Mouse (Mus musculus) pancreas, adult 10 weeks (tissue): ENCODE data around the gene Hamp2. TPM values are rescaled to one million over a fixed set of nuclear protein-coding genes. Genes with fewer than 3 reads are reported as not detected.

Experiments
- polyA plus RNA-seq: library from polyadenylated mRNA; stranded (reverse); fragments of 350-450 nt; fragmentation: Illumina TruSeq; extraction: RNeasy Lipid Tissue Mini Kit (QIAGEN cat#74804); gene quantifications from one replicate; pipeline ENCODE4 v1.2.3, GENCODE M21; 2015; ENCODE audit warnings: low read depth, low replicate concordance; ENCODE audit not compliant: insufficient read depth

Gene Hamp2
- 330 TPM for polyA plus RNA-seq

GRCm38 (mm10) chr7:30924581-30924980 lies at the start of gene Hamp2:
Gene Hamp2 (minus strand): TSS chr7:30924681.

GRCm38 (mm10) chr7:30973501-30974289 lies 49.2 kb upstream of the Hamp2 start, which contains the start of gene Fam187b:
Gene Fam187b (plus strand): TSS chr7:30973790.

GRCm38 (mm10) chr7:30973251-30973500 lies 48.7 kb upstream of the Hamp2 start, which contains the start of gene Lsr:
Gene Lsr (minus strand): TSS chr7:30973464.

GRCm38 (mm10) chr7:30956756-30957366 lies 32.4 kb upstream of the Hamp2 start, which contains the start of gene Usf2:
Gene Usf2 (minus strand): TSS chr7:30956803.

GRCm38 (mm10) chr7:30943909-30944635 lies 19.6 kb upstream of the Hamp2 start, which contains the start of gene Hamp:
Gene Hamp (minus strand): TSS chr7:30944032.

GRCm38 (mm10) chr7:30914732-30915131 lies 9.7 kb downstream of the Hamp2 start, which contains the start of gene Mag:
Gene Mag (minus strand): TSS chr7:30914873.

GRCm38 (mm10) chr7:30880176-30880575 lies 44.3 kb downstream of the Hamp2 start, which contains the start of gene Cd22:
Gene Cd22 (minus strand): TSS chr7:30880342.

Other genes starting within 250 kb of the Hamp2 start
- gene 2200002J24Rik, start 225.8 kb downstream of the Hamp2 start, polyA plus RNA-seq = not detected
- 0.65 TPM for gene Atp4a, start 212.5 kb downstream of the Hamp2 start, polyA plus RNA-seq
- 89.1 TPM for gene Tmem147, start 195.1 kb downstream of the Hamp2 start, polyA plus RNA-seq
- not detected for gene Gapdhs, start 181.0 kb downstream of the Hamp2 start, polyA plus RNA-seq
- gene Sbsn, start 173.2 kb downstream of the Hamp2 start, polyA plus RNA-seq = 11.2 TPM
- gene Dmkn, start 160.9 kb downstream of the Hamp2 start, polyA plus RNA-seq = 10.9 TPM
- gene Krtdap, start 136.8 kb downstream of the Hamp2 start, polyA plus RNA-seq = not detected
- gene Ffar2, start 100.9 kb downstream of the Hamp2 start, polyA plus RNA-seq = 1.1 TPM
- 1.0 TPM for gene Ffar3, start 68.5 kb downstream of the Hamp2 start, polyA plus RNA-seq
- gene Ffar1, start 63.1 kb downstream of the Hamp2 start, polyA plus RNA-seq = 2.4 TPM
- 0.94 TPM for gene Cd22, start 44.3 kb downstream of the Hamp2 start, polyA plus RNA-seq
- gene Mag, start 9.8 kb downstream of the Hamp2 start, polyA plus RNA-seq = not detected
- gene Hamp, start 19.4 kb upstream of the Hamp2 start, polyA plus RNA-seq = not detected
- gene Usf2, start 32.1 kb upstream of the Hamp2 start, polyA plus RNA-seq = 32.1 TPM
- 15.2 TPM for gene Lsr, start 48.8 kb upstream of the Hamp2 start, polyA plus RNA-seq
- gene Fam187b, start 49.1 kb upstream of the Hamp2 start, polyA plus RNA-seq = 3.6 TPM
- 33.2 TPM for gene Fxyd5, start 117.8 kb upstream of the Hamp2 start, polyA plus RNA-seq
- 1.9 TPM for gene Fxyd7, start 126.8 kb upstream of the Hamp2 start, polyA plus RNA-seq
- 128 TPM for gene Fxyd1, start 132.5 kb upstream of the Hamp2 start, polyA plus RNA-seq
- 2.7 TPM for gene Lgi4, start 134.7 kb upstream of the Hamp2 start, polyA plus RNA-seq
- gene Fxyd3, start 152.0 kb upstream of the Hamp2 start, polyA plus RNA-seq = 60.2 TPM
- gene Hpn, start 190.6 kb upstream of the Hamp2 start, polyA plus RNA-seq = 44.6 TPM
- gene Scn1b, start 202.3 kb upstream of the Hamp2 start, polyA plus RNA-seq = 5.7 TPM
- gene Gramd1a, start 231.2 kb upstream of the Hamp2 start, polyA plus RNA-seq = 85.3 TPM